Comparison of ENCODE assay signal across 10 mouse cellular contexts in the genomic region with DNA sequence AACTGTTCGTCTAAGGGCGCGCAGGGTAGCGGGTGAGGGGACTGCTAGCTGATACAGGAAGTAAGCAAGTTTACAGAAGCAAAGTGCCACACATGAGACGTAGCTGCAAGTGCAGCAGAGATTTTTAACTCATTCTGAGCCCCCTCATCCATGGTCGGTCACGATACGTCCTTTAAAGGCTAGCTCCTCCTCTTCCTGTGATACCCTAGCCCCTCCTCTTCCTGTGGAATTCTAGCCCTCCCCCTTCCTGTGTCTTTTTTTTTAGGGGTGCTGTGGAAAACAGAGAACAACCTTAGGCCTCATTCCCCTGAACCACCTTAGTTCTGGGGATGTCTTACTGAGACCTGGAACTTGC.
A peak's percentile ranks its signal among the peaks of the same experiment; 100 is the strongest.
DNase-seq lines count a peak whose midpoint lies in the region; ATAC-seq lines count a peak whose summit lies in the region.
"Had no signal": no experiment of that assay in that cellular context is flagged by ENCODE, and none has a peak within 500 bp of the region (broad histone marks: within the 10 kb centered on the region; RNA-seq: fewer than 3 reads in every experiment).

No protein-coding gene starts in this region.

- H3K4me2 ChIP-seq in heart, embryonic 16.5 days (ENCODE audit: low read depth, low read length), result peak overlapping the region; percentile 55
- peak overlapping the region; percentile 34 for H3K4me2 ChIP-seq in stomach, embryonic 16.5 days (ENCODE audit: low read depth, low read length)

- peaks cover 15% of the 10 kb centered on the region for H3K4me1 ChIP-seq in heart, embryonic 10.5 days
- peaks cover 14% of the 10 kb centered on the region for H3K4me1 ChIP-seq in heart, embryonic 16.5 days (ENCODE audit: control insufficient read depth, insufficient read depth, low read length)
- H3K4me1 ChIP-seq in stomach, embryonic 16.5 days (ENCODE audit: control insufficient read depth, insufficient read depth, low read length), result peaks cover 5% of the 10 kb centered on the region; the same call in 1 of the 2 replicates

- H3K36me3 ChIP-seq in heart, embryonic 10.5 days, result no peaks in the 10 kb centered on the region
- no peaks in the 10 kb centered on the region for H3K36me3 ChIP-seq in heart, embryonic 16.5 days (ENCODE audit: control insufficient read depth, insufficient read depth)
- no peaks in the 10 kb centered on the region for H3K36me3 ChIP-seq in stomach, embryonic 16.5 days (ENCODE audit: control insufficient read depth, insufficient read depth, low read length)

- peak; percentile 17; the same call in 1 of the 2 replicates for ATAC-seq in heart, embryonic 16.5 days (replicated peaks; ENCODE audit: extremely low read depth, insufficient read depth, low FRiP score)
- no peak; the same call in 1 of the 2 replicates for ATAC-seq in stomach, embryonic 16.5 days (ENCODE audit: insufficient read depth, low FRiP score)
- ATAC-seq: hindbrain, embryonic 16.5 days had no signal

- no peak overlapping the region for H3K4me3 ChIP-seq in heart, embryonic 10.5 days
- H3K4me3 ChIP-seq in heart, embryonic 16.5 days (ENCODE audit: low read length), result peak overlapping the region; percentile 23
- H3K4me3 ChIP-seq in stomach, embryonic 16.5 days (replicated peaks; ENCODE audit: low read length), result 0 out of 2 replicates have a peak overlapping the region, but pooled peaks have one; percentile 12

- DNase-seq in heart, embryonic 10.5 days (ENCODE audit: low spot score), result no peak
- DNase-seq in heart, adult 8-10 months (ENCODE audit: low spot score), result no peak
- DNase-seq in right cerebral cortex, postnatal 10 days (ENCODE audit: low spot score in 2 of 2), result peak; percentile 37 to 53
- DNase-seq in right cerebral cortex, postnatal 36 days (ENCODE audit: low spot score in 2 of 2), result no peak
- DNase-seq in cerebellum, postnatal 25 days, result no peak
- no peak for DNase-seq in urinary bladder, postnatal 36 days (ENCODE audit: low spot score in 2 of 2)

- WGBS in heart, embryonic 10.5 days, result 82% methylated on average over 8 of the region's 8 CpGs
- WGBS in heart, embryonic 16.5 days, result 67% methylated on average over 8 of the region's 8 CpGs
- 55% methylated on average over 8 of the region's 8 CpGs for WGBS in stomach, embryonic 16.5 days

- H3K27ac ChIP-seq in heart, embryonic 10.5 days, result peak overlapping the region; percentile 52; the same call in 1 of the 2 replicates
- H3K27ac ChIP-seq in heart, embryonic 16.5 days (ENCODE audit: low read length), result peak overlapping the region; percentile 71
- H3K27ac ChIP-seq in stomach, embryonic 16.5 days (ENCODE audit: low read length), result no peak overlapping the region
- H3K27ac ChIP-seq: macrophage had no signal

- H3K9ac ChIP-seq in heart, embryonic 16.5 days (ENCODE audit: low read length), result peak overlapping the region; percentile 43; the same call in 1 of the 2 replicates
- H3K9ac ChIP-seq in stomach, embryonic 16.5 days (ENCODE audit: low read length), result no peak overlapping the region

- no peaks in the 10 kb centered on the region for H3K27me3 ChIP-seq in heart, embryonic 10.5 days (ENCODE audit: insufficient read depth, poor library complexity, severe bottlenecking)
- H3K27me3 ChIP-seq in heart, embryonic 16.5 days (ENCODE audit: control insufficient read depth, insufficient read depth, low read length), result no peaks in the 10 kb centered on the region
- H3K27me3 ChIP-seq in stomach, embryonic 16.5 days (ENCODE audit: control insufficient read depth, insufficient read depth, low read length), result no peaks in the 10 kb centered on the region

- H3K9me3 ChIP-seq in heart, embryonic 10.5 days, result no peaks in the 10 kb centered on the region
- no peaks in the 10 kb centered on the region for H3K9me3 ChIP-seq in heart, embryonic 16.5 days (replicated peaks; ENCODE audit: control insufficient read depth, low read length)
- H3K9me3 ChIP-seq in stomach, embryonic 16.5 days (replicated peaks; ENCODE audit: control insufficient read depth, low read length), result no peaks in the 10 kb centered on the region

Comparison
In these comparisons a context has a peak if more than half of its experiments do, and no peak if none do; other contexts are left out.
1. DNase-seq: peak in right cerebral cortex, postnatal 10 days (2 of 2); none in heart, embryonic 10.5 days (single experiment), heart, adult 8-10 months (single experiment), right cerebral cortex, postnatal 36 days (0 of 2), cerebellum, postnatal 25 days (0 of 2) and urinary bladder, postnatal 36 days (0 of 2).